Mouse (Mus musculus) cerebellum, adult 2 months (tissue): ENCODE results near the gene Myt1l.

Source experiments
- CTCF ChIP-seq: fragments of 200-500 bp; IDR thresholded peaks from 2 replicates; pipeline ENCODE4 v1.5.1; 2011; ENCODE audit warnings: low read depth, mild to moderate bottlenecking, control low read depth, low read length, moderate library complexity, borderline replicate concordance; ENCODE audit not compliant: insufficient read depth
- POLR2A ChIP-seq: fragments of 200-500 bp; IDR thresholded peaks from 2 replicates; pipeline ENCODE4 v1.6.1; 2011; ENCODE audit warnings: low read length, control low read depth, borderline replicate concordance; ENCODE audit not compliant: insufficient read depth

DNA sequence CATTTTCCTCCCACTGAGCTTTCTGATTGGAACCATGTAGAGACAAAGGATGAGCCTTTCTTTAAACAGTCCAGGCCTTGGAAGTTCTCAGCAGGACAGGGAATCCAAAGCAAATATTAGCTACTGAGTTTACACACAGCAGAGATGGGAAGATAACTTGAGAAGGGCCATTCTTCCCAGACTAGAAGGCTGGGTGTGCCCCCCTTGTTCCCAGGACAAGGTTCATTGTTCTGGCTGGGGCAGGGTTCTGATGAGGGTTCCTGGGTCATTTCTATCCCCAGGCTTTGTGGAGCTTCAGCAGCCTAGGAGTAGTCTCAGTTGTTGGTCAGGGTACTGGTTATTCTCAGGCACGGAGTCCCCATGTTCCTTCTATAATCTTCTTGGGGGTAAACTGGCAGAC lies 432.9 kb downstream of the Myt1l start:
- no peak for TF ChIP-seq CTCF
- no peak for TF ChIP-seq POLR2A
